Mouse (Mus musculus) neural tube, embryonic 11.5 days (tissue): ENCODE data around the gene Naglu. TPM values are rescaled to one million over a fixed set of nuclear protein-coding genes. Genes with fewer than 3 reads are reported as not detected.
A peak's percentile ranks its signal among the peaks of the same experiment; 100 is the strongest.

ENCODE experiments used
- ATAC-seq: fragments of 200-750 bp; cut with Nextera tagmentation; 2 replicates; pipeline ENCODE4 v1.8.0; 2017; ENCODE audit warnings: moderate number of reproducible peaks, mild to moderate bottlenecking, moderate TSS enrichment, moderate library complexity; ENCODE audit not compliant: insufficient read depth, low FRiP score, low TSS enrichment
- DNase-seq: peaks from one replicate; pipeline ENCODE4 v3.0.0-alpha.2; 2015; ENCODE audit warnings: low spot score
- H3K27ac ChIP-seq: fragments of 300-500 bp; sonication (generic); 2 replicates; pipeline ENCODE4 v1.5.1; 2014; ENCODE audit warnings: low read depth, mild to moderate bottlenecking, low read length
- H3K27me3 ChIP-seq: fragments of 300-500 bp; sonication (generic); 2 replicates; pipeline ENCODE4 v1.6.1; 2014; ENCODE audit warnings: mild to moderate bottlenecking, low read length, mixed read lengths; ENCODE audit not compliant: control insufficient read depth, insufficient read depth
- H3K36me3 ChIP-seq: fragments of 300-500 bp; sonication (generic); 2 replicates; pipeline ENCODE4 v1.6.1; 2014; ENCODE audit warnings: mild to moderate bottlenecking, low read length, moderate library complexity, mixed read lengths; ENCODE audit not compliant: control insufficient read depth, insufficient read depth
- H3K4me1 ChIP-seq: fragments of 300-500 bp; sonication (generic); 2 replicates; pipeline ENCODE4 v1.6.1; 2014; ENCODE audit warnings: low read length, mixed read lengths; ENCODE audit not compliant: control insufficient read depth, insufficient read depth
- H3K4me2 ChIP-seq: fragments of 300-500 bp; sonication (generic); 2 replicates; pipeline ENCODE4 v1.6.1; 2014; ENCODE audit warnings: low read depth, mild to moderate bottlenecking, moderate library complexity
- H3K4me3 ChIP-seq: fragments of 300-500 bp; sonication (generic); 2 replicates; pipeline ENCODE4 v1.5.1; 2014; ENCODE audit warnings: low read depth, low read length
- H3K9ac ChIP-seq: fragments of 300-500 bp; sonication (generic); 2 replicates; pipeline ENCODE4 v1.6.1; 2014; ENCODE audit warnings: mild to moderate bottlenecking, low read length
- H3K9me3 ChIP-seq: fragments of 300-500 bp; sonication (generic); 2 replicates; pipeline ENCODE4 v1.6.1; 2016; ENCODE audit warnings: low read length; ENCODE audit not compliant: control insufficient read depth
- WGBS: fragments of 180-500 bp; shearing (Covaris S2); extraction: QIAGEN DNeasy Blood & Tissue Kit; methylation state at CpG from one replicate; pipeline ENCODE4 v1.1.7; 2014; 5-methylcytosine and 5-hydroxymethylcytosine counted together
- polyA plus RNA-seq: library from polyadenylated mRNA; unstranded; fragments of >200 nt; fragmentation: Nextera tagmentation; extraction: Ambion mirVana; gene quantifications from 2 replicates; pipeline ENCODE4 v1.2.1, GENCODE M21; 2014

Gene Naglu
- polyA plus RNA-seq, 1 experiment from 2014 or later: 5.8 TPM

DNA sequence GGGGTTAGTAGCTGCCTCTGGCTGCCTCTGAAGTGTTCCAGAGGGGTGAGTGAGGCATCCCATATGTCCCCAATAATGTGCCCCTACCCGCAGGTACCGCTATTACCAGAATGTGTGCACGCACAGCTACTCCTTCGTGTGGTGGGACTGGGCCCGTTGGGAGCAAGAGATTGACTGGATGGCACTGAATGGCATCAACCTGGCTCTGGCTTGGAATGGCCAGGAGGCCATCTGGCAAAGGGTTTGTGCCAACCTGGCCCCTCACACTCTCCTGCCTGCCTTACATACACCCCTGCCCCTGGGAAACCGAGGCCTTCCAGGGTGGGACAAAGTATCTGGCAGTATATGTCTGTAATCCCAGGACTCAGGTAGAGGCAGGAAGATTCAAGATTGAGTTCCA lies 1.2 kb downstream of the Naglu start:
- H3K4me1 ChIP-seq: no peaks in the 10 kb centered on the region; the same call in 1 of the 2 replicates
- WGBS: 73% methylated on average over 6 of the region's 6 CpGs
- H3K4me3 ChIP-seq: no peak overlapping the region; the same call in 1 of the 2 replicates
- DNase-seq: no peak
- H3K9me3 ChIP-seq: no peaks in the 10 kb centered on the region
- peaks cover 10% of the 10 kb centered on the region; the same call in 1 of the 2 replicates for H3K27me3 ChIP-seq
- H3K27ac ChIP-seq: no peak overlapping the region
- H3K4me2 ChIP-seq: peak overlapping the region; percentile 99; the same call in 1 of the 2 replicates
- no peak for ATAC-seq
- 0 out of 2 replicates have a peak overlapping the region, but pooled peaks have one; percentile 4 for H3K9ac ChIP-seq
- H3K36me3 ChIP-seq: no peaks in the 10 kb centered on the region

DNA sequence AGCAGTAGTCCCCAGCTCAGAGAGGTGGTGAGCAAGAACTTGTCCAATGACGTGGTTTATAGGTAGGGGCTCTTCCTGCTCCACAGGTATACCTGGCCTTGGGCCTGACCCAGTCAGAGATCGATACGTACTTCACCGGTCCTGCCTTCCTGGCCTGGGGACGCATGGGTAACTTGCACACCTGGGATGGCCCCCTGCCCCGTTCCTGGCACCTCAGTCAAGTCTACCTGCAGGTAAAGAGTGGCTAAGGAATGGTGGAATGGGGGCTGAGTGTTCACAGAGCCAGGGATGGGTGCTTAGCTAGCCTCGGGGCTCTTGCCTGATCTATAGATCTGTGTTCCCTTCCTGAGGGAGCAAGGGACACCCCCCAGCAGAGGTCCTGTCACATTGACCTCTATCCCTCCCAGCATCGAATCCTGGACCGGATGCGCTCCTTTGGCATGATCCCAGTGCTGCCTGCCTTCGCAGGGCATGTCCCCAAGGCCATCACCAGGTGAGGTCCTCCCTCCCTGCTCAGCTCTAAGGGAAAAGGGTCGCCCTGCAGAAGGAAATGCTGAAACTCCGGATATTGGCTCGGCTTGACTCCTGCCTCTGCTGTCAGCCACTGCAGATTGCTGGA lies 2.1 kb downstream of the Naglu start:
- no peak overlapping the region for H3K9ac ChIP-seq
- ATAC-seq (no peak), DNase-seq (no peak)
- peaks cover 10% of the 10 kb centered on the region; the same call in 1 of the 2 replicates for H3K27me3 ChIP-seq
- H3K4me2 ChIP-seq: no peak overlapping the region
- no peaks in the 10 kb centered on the region for H3K9me3 ChIP-seq
- H3K36me3 ChIP-seq: no peaks in the 10 kb centered on the region
- H3K27ac ChIP-seq: no peak overlapping the region
- no peak overlapping the region for H3K4me3 ChIP-seq
- 74% methylated on average over 14 of the region's 14 CpGs for WGBS
- H3K4me1 ChIP-seq: no peaks in the 10 kb centered on the region; the same call in 1 of the 2 replicates

DNA sequence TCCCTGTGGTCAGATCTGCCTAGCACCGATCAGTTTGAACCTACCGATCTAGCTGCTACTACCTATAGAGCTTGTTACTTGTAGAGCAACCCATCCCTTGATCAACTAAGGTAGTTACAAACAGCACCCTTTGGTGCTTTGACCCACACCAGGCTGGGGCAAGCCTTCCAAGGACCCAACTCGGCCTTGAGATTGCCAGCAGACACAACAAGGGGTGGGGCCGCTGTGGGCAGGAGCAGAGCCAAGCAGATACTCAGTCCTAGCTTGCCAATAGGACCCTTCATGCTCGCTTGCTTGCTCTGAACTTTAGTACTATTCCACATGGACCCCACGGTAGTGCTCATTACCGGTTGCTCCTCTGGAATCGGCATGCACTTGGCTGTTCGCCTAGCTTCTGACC lies 8.3 kb downstream of the Naglu start, which contains the start of gene Hsd17b1:
Hsd17b1 (plus strand) TSS at position 291 of the 400 bp plus-strand sequence.
- H3K27ac ChIP-seq: no peak within 1 kb of the TSS
- H3K4me1 ChIP-seq: peaks cover 3% of the 10 kb centered on the region; the same call in 1 of the 2 replicates
- H3K4me2 ChIP-seq: no peak within 1 kb of the TSS
- ATAC-seq (no peak), DNase-seq (no peak)
- no peak within 1 kb of the TSS for H3K4me3 ChIP-seq
- H3K36me3 ChIP-seq: no peaks in the 10 kb centered on the region
- peaks cover 40% of the 10 kb centered on the region for H3K27me3 ChIP-seq
- H3K9ac ChIP-seq: no peak within 1 kb of the TSS
- 71% methylated on average over 9 of the region's 9 CpGs for WGBS
- no peaks in the 10 kb centered on the region for H3K9me3 ChIP-seq

DNA sequence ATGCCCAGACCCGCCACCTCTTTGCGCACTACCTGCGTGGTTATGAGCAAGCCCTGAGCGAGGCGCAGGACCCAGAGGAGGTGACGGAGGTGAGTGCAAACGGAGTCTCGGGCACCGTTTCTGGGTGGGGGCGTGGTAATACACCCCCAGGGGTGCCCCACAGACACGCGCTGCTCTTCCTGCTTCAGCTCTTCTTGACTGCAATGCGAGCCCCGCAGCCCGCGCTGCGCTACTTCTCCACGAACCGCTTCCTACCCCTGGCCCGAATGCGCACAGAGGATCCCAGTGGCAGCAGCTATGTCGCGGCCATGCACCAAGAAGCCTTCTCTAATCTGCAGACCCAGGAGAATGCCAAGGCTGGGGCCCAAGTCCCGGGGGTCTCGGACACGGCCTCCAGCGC lies 9.9 kb downstream of the Naglu start:
- Histone ChIP-seq H3K9me3 (no peaks in the 10 kb centered on the region), H3K27ac (no peak overlapping the region), H3K36me3 (no peaks in the 10 kb centered on the region), H3K4me3 (no peak overlapping the region), H3K4me1 (peaks cover 11% of the 10 kb centered on the region), H3K27me3 (peaks cover 40% of the 10 kb centered on the region), H3K4me2 (no peak overlapping the region), H3K9ac (no peak overlapping the region)
- 4% methylated on average over 23 of the region's 27 CpGs for WGBS
- DNase-seq (no peak), ATAC-seq (no peak)

DNA sequence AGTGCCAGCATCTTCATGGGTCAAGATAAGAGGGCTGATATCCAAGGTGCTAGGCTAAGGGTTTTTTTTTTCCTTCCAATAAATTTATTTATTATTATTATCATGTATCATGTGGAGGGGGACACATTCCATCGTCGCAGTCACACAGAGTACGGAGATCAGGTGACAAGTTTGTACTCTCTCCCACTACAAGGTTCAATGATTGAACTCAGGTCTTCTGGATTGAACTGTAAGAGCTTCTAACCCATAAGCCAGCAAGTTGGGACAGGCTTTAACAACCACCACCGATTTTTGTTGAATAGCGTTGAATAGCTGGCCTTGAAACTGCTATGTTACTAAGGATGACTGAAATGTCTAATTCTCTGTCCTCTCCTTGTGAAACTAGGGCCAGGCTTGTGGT lies 10.6 kb downstream of the Naglu start:
- ATAC-seq (no peak), DNase-seq (no peak)
- Histone ChIP-seq H3K4me3 (no peak overlapping the region), H3K27ac (no peak overlapping the region), H3K4me2 (no peak overlapping the region), H3K4me1 (peaks cover 11% of the 10 kb centered on the region), H3K27me3 (peaks cover 40% of the 10 kb centered on the region), H3K9ac (no peak overlapping the region), H3K36me3 (no peaks in the 10 kb centered on the region), H3K9me3 (no peaks in the 10 kb centered on the region)
- 61% methylated on average over 5 of the region's 5 CpGs for WGBS

DNA sequence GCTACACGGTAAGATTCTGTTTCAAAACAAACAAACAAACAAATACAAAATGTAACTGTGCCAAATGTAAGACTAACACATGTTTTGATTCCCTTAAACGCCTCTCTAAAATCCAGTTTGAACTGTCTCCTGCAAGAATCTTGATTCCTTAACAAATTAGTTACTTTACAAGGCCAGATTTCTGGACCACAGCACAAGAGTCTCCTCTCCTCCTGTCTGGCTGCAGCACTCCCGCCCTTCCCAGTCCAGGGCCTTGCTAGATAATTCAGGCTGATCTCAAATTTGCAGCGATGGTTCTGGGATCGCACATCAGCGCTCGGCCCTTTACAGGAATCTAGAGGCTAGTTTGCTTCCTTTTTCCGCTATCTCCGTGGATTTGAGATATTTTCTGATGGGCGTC lies 11.8 kb downstream of the Naglu start:
- DNase-seq (no peak), ATAC-seq (no peak)
- Histone ChIP-seq H3K4me3 (peak overlapping the region; percentile 85), H3K9me3 (no peaks in the 10 kb centered on the region), H3K27ac (0 out of 2 replicates have a peak overlapping the region, but pooled peaks have one; percentile 87), H3K36me3 (no peaks in the 10 kb centered on the region), H3K27me3 (peaks cover 40% of the 10 kb centered on the region), H3K4me2 (peak overlapping the region; percentile 98), H3K4me1 (peaks cover 17% of the 10 kb centered on the region), H3K9ac (peak overlapping the region; percentile 89; the same call in 1 of the 2 replicates)
- 6% methylated on average over 10 of the region's 10 CpGs for WGBS

DNA sequence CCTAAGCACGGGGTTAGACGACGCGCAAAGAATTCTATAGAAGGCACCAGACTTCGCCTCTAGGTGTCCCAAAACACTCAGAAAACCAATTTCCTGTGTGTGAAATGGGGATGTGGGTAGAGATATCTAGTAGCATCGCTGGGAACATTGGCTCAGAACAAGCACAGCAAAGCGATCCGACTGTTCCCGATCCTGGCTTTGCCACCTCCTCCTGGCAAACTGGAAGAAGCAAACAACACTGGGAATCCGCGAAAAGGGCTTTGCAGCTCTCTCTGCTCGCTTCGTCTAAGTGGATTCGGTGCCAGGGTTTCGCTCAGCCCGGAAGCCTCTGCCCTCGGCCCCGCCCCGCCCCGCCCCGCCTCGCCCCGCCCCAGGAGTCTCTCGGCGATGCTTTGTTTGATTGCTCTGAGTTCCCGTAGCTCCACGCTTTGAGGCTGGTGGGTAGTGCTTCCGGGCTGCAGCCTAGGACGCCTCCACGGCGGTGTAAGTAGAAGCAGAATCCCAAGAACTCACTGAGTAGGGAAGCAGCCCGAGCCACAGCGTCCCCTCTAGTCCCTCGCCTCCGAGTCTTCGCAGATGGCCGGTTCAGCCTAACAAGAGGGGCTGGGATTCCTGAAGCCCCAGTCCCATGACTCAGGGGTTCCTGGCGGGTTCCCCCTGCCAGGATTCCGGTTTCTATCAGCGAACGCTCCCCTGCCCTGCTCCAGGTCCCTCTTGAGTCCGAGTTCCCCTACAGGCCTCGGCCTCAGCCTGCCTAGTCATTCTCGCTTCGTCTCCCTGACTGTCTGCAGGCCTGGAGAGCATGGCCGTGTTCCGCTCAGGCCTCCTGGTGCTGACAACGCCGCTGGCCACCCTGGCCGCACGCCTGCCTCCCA lies 12.6 kb downstream of the Naglu start, which contains the start of gene Coasy:
Coasy (plus strand) TSS at position 358 of the 875 bp plus-strand sequence.
- Histone ChIP-seq H3K36me3 (no peaks in the 10 kb centered on the region), H3K4me3 (peak within 1 kb of the TSS; percentile 85), H3K27ac (peak within 1 kb of the TSS; percentile 87), H3K4me1 (peaks cover 20% of the 10 kb centered on the region), H3K27me3 (peaks cover 39% of the 10 kb centered on the region), H3K9ac (peak within 1 kb of the TSS; percentile 89), H3K9me3 (no peaks in the 10 kb centered on the region), H3K4me2 (peak within 1 kb of the TSS; percentile 98)
- WGBS: under 1% methylated on average over 51 of the region's 51 CpGs
- DNase-seq: peak; percentile 89
- peak; percentile 79 for ATAC-seq

DNA sequence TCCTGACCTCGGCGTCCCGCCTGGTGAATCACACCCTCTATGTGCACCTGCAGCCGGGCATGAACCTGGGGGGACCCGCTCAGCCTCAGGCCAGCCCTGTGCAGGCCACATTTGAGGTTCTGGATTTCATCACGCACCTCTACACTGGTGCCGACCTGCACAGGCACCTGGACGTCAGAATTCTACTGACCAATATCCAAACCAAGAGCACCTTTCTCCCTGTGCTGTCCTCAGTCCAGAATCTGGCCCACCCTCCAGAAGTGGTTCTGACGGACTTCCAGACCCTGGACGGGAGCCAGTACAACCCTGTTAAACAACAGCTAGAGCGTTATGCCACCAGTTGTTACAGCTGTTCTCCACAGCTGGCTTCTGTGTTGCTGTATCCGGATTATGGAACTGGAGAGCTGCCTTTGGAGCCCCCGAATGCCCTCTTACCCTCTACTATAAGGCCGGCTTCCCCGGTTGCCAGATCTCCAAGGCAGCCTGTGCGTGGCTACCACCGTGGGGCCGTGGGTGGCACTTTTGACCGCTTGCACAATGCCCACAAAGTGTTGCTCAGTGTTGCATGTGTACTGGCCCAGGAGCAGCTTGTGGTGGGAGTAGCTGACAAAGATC lies 13.4 kb downstream of the Naglu start:
- peak overlapping the region; percentile 85 for H3K4me3 ChIP-seq
- peaks cover 31% of the 10 kb centered on the region for H3K27me3 ChIP-seq
- H3K4me1 ChIP-seq: peaks cover 25% of the 10 kb centered on the region
- ATAC-seq (0 out of 2 replicates have a peak, but pooled peaks have one; percentile 9), DNase-seq (no peak)
- peak overlapping the region; percentile 98 for H3K4me2 ChIP-seq
- H3K36me3 ChIP-seq: no peaks in the 10 kb centered on the region
- 37% methylated on average over 19 of the region's 19 CpGs for WGBS
- peak overlapping the region; percentile 87 for H3K27ac ChIP-seq
- no peaks in the 10 kb centered on the region for H3K9me3 ChIP-seq
- peak overlapping the region; percentile 89 for H3K9ac ChIP-seq
